Mouse (Mus musculus) CH12.LX (cell line): ENCODE data around the gene Jph3. TPM values are rescaled to one million over a fixed set of nuclear protein-coding genes. Genes with fewer than 3 reads are reported as not detected.

Source experiments
- DNase-seq: peaks from one replicate; pipeline ENCODE4 v3.0.0-alpha.2; 2013; ENCODE audit errors: extremely low read depth
- H3K27ac ChIP-seq: 2 replicates; pipeline ENCODE4 v1.5.1; 2012; ENCODE audit warnings: low read depth, mild to moderate bottlenecking, control low read depth, moderate library complexity; ENCODE audit not compliant: insufficient read depth
- H3K27me3 ChIP-seq: replicated peaks from 2 replicates; pipeline ENCODE3; 2012; ENCODE audit warnings: inconsistent platforms
- H3K36me3 ChIP-seq, 2 experiments: replicated peaks in 1 of 2; 2 replicates each; pipeline versions ENCODE3 to v1.6.1; 2012; ENCODE audit warnings: inconsistent platforms in 1 of 2, low read length in 1 of 2, mild to moderate bottlenecking in 1 of 2, mixed read lengths in 1 of 2, moderate library complexity in 1 of 2; ENCODE audit not compliant: control insufficient read depth in 1 of 2, insufficient read depth in 1 of 2
- H3K4me1 ChIP-seq, 2 experiments: 2 replicates each; pipeline ENCODE4 v1.6.1; 2012; ENCODE audit warnings: inconsistent platforms in 1 of 2, moderate library complexity in 1 of 2; ENCODE audit not compliant: insufficient read depth in 2 of 2, control insufficient read depth in 1 of 2
- H3K4me2 ChIP-seq: 2 replicates; pipeline ENCODE4 v1.6.1; 2012; ENCODE audit warnings: low read depth, mild to moderate bottlenecking, control low read depth; ENCODE audit not compliant: poor library complexity, insufficient read depth, severe bottlenecking
- H3K4me3 ChIP-seq, 3 experiments: fragments of 150-350 bp in 1 of 3; sonication (generic) in 1 of 3; replicated peaks in 1 of 3; 2 replicates each; pipeline versions ENCODE3 to v1.5.1; 2011 to 2012; ENCODE audit warnings: low read depth in 2 of 3, low read length in 2 of 3, mild to moderate bottlenecking in 2 of 3, moderate library complexity in 2 of 3, control low read depth in 1 of 3, improper control_type of control experiment in 1 of 3, inconsistent platforms in 1 of 3, mixed read lengths in 1 of 3; ENCODE audit not compliant: poor library complexity in 1 of 3
- H3K79me2 ChIP-seq: replicated peaks from 2 replicates; pipeline ENCODE4 v1.6.1; 2012; ENCODE audit warnings: mild to moderate bottlenecking, moderate library complexity; ENCODE audit not compliant: control insufficient read depth, poor library complexity, insufficient read depth, severe bottlenecking; ENCODE audit errors: extremely low read depth
- H3K9ac ChIP-seq: 2 replicates; pipeline ENCODE4 v1.6.1; 2012; ENCODE audit warnings: low read depth, mild to moderate bottlenecking, control low read depth, moderate library complexity; ENCODE audit not compliant: insufficient read depth
- H3K9me3 ChIP-seq: replicated peaks from 2 replicates; pipeline ENCODE3; 2012; ENCODE audit warnings: low read length, inconsistent platforms, mixed read lengths
- CHD1 ChIP-seq: IDR thresholded peaks from 2 replicates; pipeline ENCODE4 v1.6.1; 2012; ENCODE audit warnings: low read depth, low read length, improper control_type of control experiment, inconsistent platforms
- HCFC1 ChIP-seq: IDR thresholded peaks from 2 replicates; pipeline ENCODE4 v1.6.1; 2012; ENCODE audit warnings: low read depth, mild to moderate bottlenecking, inconsistent platforms, low read length, improper control_type of control experiment
- JUN ChIP-seq: IDR thresholded peaks from 2 replicates; pipeline ENCODE4 v1.6.1; 2011; ENCODE audit warnings: low read depth, mild to moderate bottlenecking, low read length, improper control_type of control experiment, moderate library complexity; ENCODE audit not compliant: insufficient read depth
- JUND ChIP-seq: conservative IDR thresholded peaks from 2 replicates; pipeline ENCODE4 v1.6.1; 2011; ENCODE audit warnings: low read depth, low read length, improper control_type of control experiment
- MAFK ChIP-seq: IDR thresholded peaks from 2 replicates; pipeline ENCODE4 v1.6.1; 2011; ENCODE audit warnings: low read length, improper control_type of control experiment; ENCODE audit not compliant: insufficient replicate concordance
- MAZ ChIP-seq: IDR thresholded peaks from 2 replicates; pipeline ENCODE4 v1.6.1; 2012; ENCODE audit warnings: low read depth, mild to moderate bottlenecking, inconsistent platforms, low read length, improper control_type of control experiment, moderate library complexity
- MEF2A ChIP-seq: IDR thresholded peaks from 2 replicates; pipeline ENCODE4 v1.6.1; 2014; ENCODE audit warnings: low read depth, mild to moderate bottlenecking, inconsistent platforms, low read length, improper control_type of control experiment, borderline replicate concordance
- MXI1 ChIP-seq: IDR thresholded peaks from 2 replicates; pipeline ENCODE4 v1.6.1; 2011; ENCODE audit warnings: mild to moderate bottlenecking, low read depth, low read length, improper control_type of control experiment
- PAX5 ChIP-seq: IDR thresholded peaks from 2 replicates; pipeline ENCODE4 v1.6.1; 2012; ENCODE audit warnings: low read length, inconsistent platforms, mixed read lengths
- POLR2A ChIP-seq: IDR thresholded peaks from 2 replicates; pipeline ENCODE4 v1.6.1; 2011; ENCODE audit warnings: low read depth, mild to moderate bottlenecking, improper control_type of control experiment, low read length
- SMC3 ChIP-seq: IDR thresholded peaks from 2 replicates; pipeline ENCODE4 v1.6.1; 2011; ENCODE audit warnings: low read depth, low read length, improper control_type of control experiment
- TBP ChIP-seq: conservative IDR thresholded peaks from 2 replicates; pipeline ENCODE4 v1.6.1; 2011; ENCODE audit warnings: low read depth, low read length, improper control_type of control experiment
- USF1 ChIP-seq: IDR thresholded peaks from 2 replicates; pipeline ENCODE4 v1.6.1; 2014; ENCODE audit warnings: low read depth, mild to moderate bottlenecking, inconsistent platforms, low read length, improper control_type of control experiment
- USF2 ChIP-seq: conservative IDR thresholded peaks from 2 replicates; pipeline ENCODE4 v1.6.1; 2011; ENCODE audit warnings: low read depth, low read length, improper control_type of control experiment
- dilution Hi-C: fragments of 300-500 bp; cut with MboI; formaldehyde crosslinking; loops from 2 replicates; pipeline ENCODE4 v1.14.3; 2020; ENCODE audit warnings: low sequenced_read_pairs; ENCODE audit not compliant: extremely low pct_unique_long_range_greater_than_20kb, extremely low pct_ligation_motif_present
- in situ Hi-C: fragments of 300-500 bp; cut with MboI; formaldehyde crosslinking; loops from 3 replicates; pipeline ENCODE4 v1.14.3; 2019; ENCODE audit warnings: low sequenced_read_pairs, low pct_ligation_motif_present, low pct_unique_long_range_greater_than_20kb, mixed read lengths
- polyA plus RNA-seq: library from polyadenylated mRNA; unstranded; fragments of >175 nt; gene quantifications from 2 replicates; pipeline ENCODE4 v1.2.1, GENCODE M21; 2012; ENCODE audit warnings: low read depth; ENCODE audit not compliant: insufficient read length
- total RNA-seq, 2 experiments: library from RNA; depleted of rRNA; stranded (reverse); fragments of 300-350 nt in 1 of 2; fragments of >200 nt in 1 of 2; gene quantifications; 2 replicates each; pipeline ENCODE4 v1.2.3; 2012 to 2014

Jph3 gene
- total and polyA plus RNA-seq, 3 experiments = 0.21 TPM; not detected in 1

DNA sequence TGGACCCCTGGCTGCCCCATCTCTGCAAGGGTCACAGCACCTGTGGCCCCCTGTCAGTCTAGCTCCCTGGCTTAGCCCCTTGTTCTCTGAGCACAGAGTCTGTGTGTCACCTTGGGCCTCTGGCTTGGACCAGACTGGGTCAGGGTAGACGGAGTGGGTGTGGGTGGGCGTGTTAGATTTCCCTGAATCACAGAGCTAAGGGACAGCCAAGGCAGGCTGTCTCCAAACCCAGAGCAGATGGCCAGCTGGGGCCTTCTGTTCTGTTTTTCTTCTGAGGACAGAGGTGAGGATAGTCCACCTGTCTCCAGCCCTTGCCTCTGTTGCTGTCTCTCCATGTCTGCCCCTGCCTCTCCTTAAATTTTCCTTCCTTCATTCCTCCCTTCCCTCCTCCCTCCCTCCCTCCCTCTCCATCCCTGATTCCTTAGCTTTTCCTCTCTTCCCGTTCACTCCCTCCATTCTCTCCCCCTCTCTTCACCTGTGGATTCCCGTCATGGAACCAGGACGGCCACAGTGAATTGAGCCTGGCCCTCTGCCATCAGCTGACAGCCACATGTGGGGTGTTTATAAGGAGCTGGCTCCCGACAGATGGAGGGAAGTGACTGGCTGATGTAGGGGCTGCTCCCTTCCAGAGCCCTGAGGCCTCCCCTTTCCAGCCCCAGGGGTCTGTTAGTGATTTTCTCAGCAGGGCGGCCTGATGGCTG lies 33.7 kb downstream of the Jph3 start:
- Histone ChIP-seq H3K36me3 (no peaks in the 10 kb centered on the region), H3K4me1 (no peaks in the 10 kb centered on the region), H3K79me2 (no peaks in the 10 kb centered on the region), H3K9me3 (no peaks in the 10 kb centered on the region), H3K4me3 (no peak overlapping the region), H3K9ac (no peak overlapping the region), H3K27ac (no peak overlapping the region), H3K27me3 (peaks cover 100% of the 10 kb centered on the region), H3K4me2 (no peak overlapping the region)
- TF ChIP-seq JUN = no peak
- TF ChIP-seq CHD1 = no peak
- TF ChIP-seq SMC3 = no peak
- no peak for TF ChIP-seq POLR2A
- TF ChIP-seq HCFC1 = no peak
- TF ChIP-seq MXI1 = no peak
- no peak for DNase-seq
- dilution Hi-C loops (no loop called here), in situ Hi-C loops (no loop called here)

DNA sequence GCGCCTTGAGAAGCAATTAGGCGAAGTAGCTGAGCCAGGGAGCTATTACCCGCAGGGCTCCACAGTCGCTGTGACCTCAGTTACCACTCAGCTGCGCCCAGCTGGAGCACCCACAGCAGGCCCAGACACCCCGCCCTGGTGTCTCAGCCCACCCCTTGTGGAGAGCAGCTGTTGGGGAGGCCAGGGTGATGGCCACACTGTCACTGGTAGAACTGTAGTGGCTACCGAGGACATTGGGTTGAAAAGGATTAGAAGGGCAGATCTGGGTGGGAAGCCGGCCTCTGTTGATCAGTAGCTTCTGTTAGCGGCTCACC lies 34.2 kb downstream of the Jph3 start:
- no peak overlapping the region for H3K4me3 ChIP-seq
- dilution Hi-C loops = no loop called here
- no peaks in the 10 kb centered on the region for H3K9me3 ChIP-seq
- H3K36me3 ChIP-seq = no peaks in the 10 kb centered on the region
- in situ Hi-C loops = no loop called here
- TF ChIP-seq MEF2A (no peak), CHD1 (no peak)
- TF ChIP-seq, all 38 proteins: peak for 0
- no peak overlapping the region for H3K4me2 ChIP-seq
- H3K4me1 ChIP-seq = no peaks in the 10 kb centered on the region; a peak in 1 of 4 replicates
- H3K27me3 ChIP-seq = peaks cover 98% of the 10 kb centered on the region
- no peak overlapping the region for H3K9ac ChIP-seq
- H3K27ac ChIP-seq = no peak overlapping the region
- H3K79me2 ChIP-seq = no peaks in the 10 kb centered on the region
- no peak for DNase-seq

GRCm38 (mm10) chr8:121765594-121766138 lies 36.2 kb downstream of the Jph3 start:
- no peak for TF ChIP-seq PAX5
- no peak for TF ChIP-seq USF2
- TF ChIP-seq MAFK = no peak
- TF ChIP-seq JUND = no peak
- TF ChIP-seq TBP = no peak
- TF ChIP-seq MAZ = no peak
- TF ChIP-seq USF1 = no peak
- H3K9ac ChIP-seq = no peak overlapping the region
- H3K4me1 ChIP-seq = peaks cover 0 to 14% of the 10 kb centered on the region in 2 experiments; a peak in 2 of 4 replicates
- H3K4me3 ChIP-seq = no peak overlapping the region
- H3K79me2 ChIP-seq = no peaks in the 10 kb centered on the region
- in situ Hi-C loops = no loop called here
- dilution Hi-C loops = no loop called here
- H3K4me2 ChIP-seq = no peak overlapping the region
- H3K27ac ChIP-seq = no peak overlapping the region
- no peaks in the 10 kb centered on the region for H3K9me3 ChIP-seq
- H3K27me3 ChIP-seq = peaks cover 93% of the 10 kb centered on the region
- no peak for DNase-seq
- H3K36me3 ChIP-seq = no peaks in the 10 kb centered on the region
